Mouse (Mus musculus): ENCODE measurements at regions not wholly inside any gene's neighbourhood (a gene's known extent, or its start where the extent isn't known, plus 50 kb on each side); places are given as distances from the start of the nearest gene placed in this dataset.

- no peak for TF ChIP-seq HCFC1 (IDR thresholded peaks at IDR 0.05; ENCODE audit: low read depth, low read length)
- TF ChIP-seq USF1 (IDR thresholded peaks at IDR 0.05; ENCODE audit: low read depth, low read length): no peak
- TF ChIP-seq CTCF (conservative IDR thresholded peaks at IDR 0.05 in 1 of 2, IDR thresholded peaks at IDR 0.05 in 1 of 2; ENCODE audit: low read depth in 2 of 2, low read length in 2 of 2): peak; percentile 61 to 78
- no peak for TF ChIP-seq ETS1 (conservative IDR thresholded peaks at IDR 0.05; ENCODE audit: low read depth, low read length)
- no peak for TF ChIP-seq POLR2A (IDR thresholded peaks at IDR 0.05; ENCODE audit: low read depth, low read length)
- TF ChIP-seq ZNF384 (IDR thresholded peaks at IDR 0.05; ENCODE audit: low read depth, low read length): no peak
Observed at GRCm38 (mm10) chr14:58937791-58938600, 204.7 kb downstream of the 1700129C05Rik start.

Measured in CH12.LX (cell line).